Mouse (Mus musculus) embryonic fibroblast, embryonic 13.5 days (primary cell): ENCODE data around the gene Pdhb. TPM values are rescaled to one million over a fixed set of nuclear protein-coding genes. Genes with fewer than 3 reads are reported as not detected.
A peak's percentile ranks its signal among the peaks of the same experiment; 100 is the strongest.
"Not testable (repeated sequence)": the region's sequence is repeated elsewhere in the genome, so short reads cannot be mapped to it uniquely, and the experiment has no call there.

ENCODE experiments used
- H3K27ac ChIP-seq: 2 replicates; pipeline ENCODE4 v1.5.1; 2012; ENCODE audit warnings: low read length, control low read depth, inconsistent platforms; ENCODE audit not compliant: insufficient read depth
- H3K4me1 ChIP-seq: 2 replicates; pipeline ENCODE4 v1.6.1; 2011; ENCODE audit warnings: low read length; ENCODE audit not compliant: control insufficient read depth, insufficient read depth
- H3K4me3 ChIP-seq: 2 replicates; pipeline ENCODE4 v1.5.1; 2011; ENCODE audit warnings: mild to moderate bottlenecking, control low read depth, low read length; ENCODE audit not compliant: insufficient read depth
- CTCF ChIP-seq: IDR thresholded peaks from 2 replicates; pipeline ENCODE4 v1.5.1; 2011; ENCODE audit warnings: mild to moderate bottlenecking, control low read depth, low read length, moderate library complexity, borderline replicate concordance; ENCODE audit not compliant: insufficient read depth
- POLR2A ChIP-seq: IDR thresholded peaks from 2 replicates; pipeline ENCODE4 v1.6.1; 2011; ENCODE audit warnings: low read depth, mild to moderate bottlenecking, control low read depth, low read length, moderate library complexity
- polyA plus RNA-seq: library from polyadenylated mRNA; stranded (reverse); fragments of >200 nt; gene quantifications from 2 replicates; pipeline ENCODE4 v1.2.4, GENCODE M21; 2011; ENCODE audit warnings: low read depth; ENCODE audit not compliant: missing spikeins, insufficient read length

The Pdhb gene
- polyA plus RNA-seq, 1 experiment = 92.5 TPM

- TF ChIP-seq CTCF = no peak
- no peak for TF ChIP-seq POLR2A
- H3K4me1 ChIP-seq = no peaks in the 10 kb centered on the region
- no peak overlapping the region for H3K4me3 ChIP-seq
- no peak overlapping the region for H3K27ac ChIP-seq
Measured at GRCm38 (mm10) chr14:8192727-8193126, 19.9 kb upstream of the Pdhb start.

- TF ChIP-seq POLR2A (no peak), CTCF (no peak)
- Histone ChIP-seq H3K4me1 (no peaks in the 10 kb centered on the region), H3K27ac (no peak overlapping the region), H3K4me3 (no peak overlapping the region)
Measured at GRCm38 (mm10) chr14:8191331-8191965, 18.6 kb upstream of the Pdhb start.

- Histone ChIP-seq H3K4me1 (no peaks in the 10 kb centered on the region), H3K4me3 (no peak overlapping the region)
- TF ChIP-seq CTCF (no peak), POLR2A (no peak)
Measured at GRCm38 (mm10) chr14:8190556-8190955, 17.7 kb upstream of the Pdhb start.

GRCm38 (mm10) chr14:8186278-8187045, 13.6 kb upstream of the Pdhb start:
- Histone ChIP-seq H3K27ac (no peak overlapping the region), H3K4me1 (no peaks in the 10 kb centered on the region), H3K4me3 (no peak overlapping the region)
- TF ChIP-seq CTCF (no peak), POLR2A (no peak)

More at GRCm38 (mm10) chr14:8190556-8190955, 17.7 kb upstream of the Pdhb start:
- no peak overlapping the region for H3K27ac ChIP-seq

- H3K4me3 ChIP-seq = no peak overlapping the region
- no peak overlapping the region for H3K27ac ChIP-seq
- H3K4me1 ChIP-seq = no peaks in the 10 kb centered on the region
- TF ChIP-seq CTCF = no peak
- TF ChIP-seq POLR2A = no peak
Measured at GRCm38 (mm10) chr14:8183330-8183729, 10.5 kb upstream of the Pdhb start.

- H3K4me3 ChIP-seq = no peak overlapping the region
- no peaks in the 10 kb centered on the region for H3K4me1 ChIP-seq
- H3K27ac ChIP-seq = no peak overlapping the region
- no peak for TF ChIP-seq CTCF
- no peak for TF ChIP-seq POLR2A
Measured at GRCm38 (mm10) chr14:8180371-8181035, 7.7 kb upstream of the Pdhb start.

- H3K4me3 ChIP-seq = no peak overlapping the region
- H3K4me1 ChIP-seq = peaks cover 4% of the 10 kb centered on the region; the same call in 1 of the 2 replicates
- TF ChIP-seq CTCF = no peak
- no peak for TF ChIP-seq POLR2A
- H3K27ac ChIP-seq = no peak overlapping the region
Measured at GRCm38 (mm10) chr14:8176251-8176650, 3.4 kb upstream of the Pdhb start.

GRCm38 (mm10) chr14:8174634-8175033, 1.8 kb upstream of the Pdhb start:
- TF ChIP-seq POLR2A = no peak
- TF ChIP-seq CTCF = no peak
- H3K27ac ChIP-seq = no peak overlapping the region
- no peak overlapping the region for H3K4me3 ChIP-seq
- peaks cover 4% of the 10 kb centered on the region; the same call in 1 of the 2 replicates for H3K4me1 ChIP-seq

GRCm38 (mm10) chr14:8173542-8174250, 871 bp upstream of the Pdhb start:
- not testable (repeated sequence) for H3K4me1 ChIP-seq
- Histone ChIP-seq H3K27ac (peak overlapping the region; percentile 1; the same call in 1 of the 2 replicates), H3K4me3 (peak overlapping the region; percentile 39)

GRCm38 (mm10) chr14:8164463-8164862, 8.4 kb downstream of the Pdhb start:
- Histone ChIP-seq H3K4me1 (no peaks in the 10 kb centered on the region), H3K4me3 (no peak overlapping the region), H3K27ac (no peak overlapping the region)
- TF ChIP-seq CTCF (no peak), POLR2A (no peak)
